22 mouse cellular contexts compared by ENCODE assay signal in the genomic region with DNA sequence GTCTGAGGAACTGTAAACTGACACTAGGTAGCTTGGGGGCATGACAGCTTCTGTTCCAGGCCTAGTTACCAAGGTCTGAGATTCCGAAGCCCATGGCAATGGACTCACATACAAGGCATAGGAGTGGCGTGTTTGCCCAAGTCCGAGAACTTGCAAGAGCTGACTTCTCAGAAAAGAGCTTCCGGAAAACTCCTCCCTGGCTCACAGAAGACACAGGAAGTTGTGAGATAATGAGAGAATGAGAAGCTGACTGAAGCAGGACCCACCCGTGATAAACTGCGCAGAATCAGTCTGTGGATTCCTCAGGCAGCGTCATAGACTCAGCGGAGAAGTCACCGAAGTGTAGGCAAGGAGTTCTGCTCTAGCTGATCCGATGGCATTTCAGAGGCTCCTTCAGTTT.
DNase-seq lines count a peak whose midpoint lies in the region; ATAC-seq and TF ChIP-seq lines count a peak whose summit lies in the region.
"Had no signal": no experiment of that assay in that cellular context is flagged by ENCODE, and none has a peak within 500 bp of the region (broad histone marks: within the 10 kb centered on the region; RNA-seq: fewer than 3 reads in every experiment).

No protein-coding gene starts in this region.

- WGBS in liver, adult 2 months: 76% methylated on average over 10 of the region's 10 CpGs
- WGBS in liver, postnatal 0 days (ENCODE audit: insufficient replicate concordance): 68% methylated on average over 10 of the region's 10 CpGs
- WGBS in limb, embryonic 10.5 days: 90% methylated on average over 10 of the region's 10 CpGs

- no peak overlapping the region for H3K9ac ChIP-seq in liver, adult 2 months (ENCODE audit: low read depth, low read length)
- no peak overlapping the region for H3K9ac ChIP-seq in liver, postnatal 0 days (replicated peaks)
- H3K9ac ChIP-seq: forebrain, embryonic 13.5 days; heart, embryonic 13.5 days; hindbrain, embryonic 14.5 days; intestine, embryonic 15.5 days had no signal

- intact Hi-C loops in heart, postnatal 14 days (cut with DNase I): loop anchor here (10.0 kb wide), 2 partner anchors 142 to 818 kb away; no protein-coding TSS in a partner anchor

- H3K27ac ChIP-seq in liver, adult 2 months (replicated peaks; ENCODE audit: insufficient read depth, low read depth, low read length): no peak overlapping the region
- H3K27ac ChIP-seq in liver, postnatal 0 days (ENCODE audit: low read depth): no peak overlapping the region
- peak overlapping the region; percentile 14; the same call in 1 of the 2 replicates for H3K27ac ChIP-seq in limb, embryonic 10.5 days
- H3K27ac ChIP-seq: embryonic facial prominence, embryonic 10.5 days; forebrain, embryonic 13.5 days; gastrocnemius, adult 2 months; heart, embryonic 13.5 days; hindbrain, embryonic 10.5 days; hindbrain, embryonic 14.5 days; intestine, embryonic 15.5 days had no signal

- TF ChIP-seq EP300 in liver, postnatal 0 days (IDR thresholded peaks at IDR 0.05; ENCODE audit: low read depth): no peak

- H3K27me3 ChIP-seq in liver, adult 2 months (ENCODE audit: control insufficient read depth, insufficient read depth, low read length): no peaks in the 10 kb centered on the region
- H3K27me3 ChIP-seq in liver, postnatal 0 days (ENCODE audit: insufficient read depth, low read length): no peaks in the 10 kb centered on the region
- no peaks in the 10 kb centered on the region for H3K27me3 ChIP-seq in limb, embryonic 10.5 days (ENCODE audit: low read depth, poor library complexity, severe bottlenecking)
- H3K27me3 ChIP-seq: forebrain, embryonic 13.5 days; heart, embryonic 13.5 days; intestine, embryonic 15.5 days; Patski had no signal

- no peak for TF ChIP-seq POLR2A in liver, adult 2 months (IDR thresholded peaks at IDR 0.05; ENCODE audit: extremely low read depth, insufficient read depth, low read length)

- no peaks in the 10 kb centered on the region for H3K36me3 ChIP-seq in liver, adult 2 months (ENCODE audit: control insufficient read depth, insufficient read depth, low read length)
- no peaks in the 10 kb centered on the region for H3K36me3 ChIP-seq in liver, postnatal 0 days (replicated peaks; ENCODE audit: insufficient read depth, low read length)
- no peaks in the 10 kb centered on the region for H3K36me3 ChIP-seq in limb, embryonic 10.5 days
- H3K36me3 ChIP-seq: embryonic facial prominence, embryonic 10.5 days; heart, embryonic 13.5 days; hindbrain, embryonic 10.5 days; intestine, embryonic 15.5 days had no signal

- no peak overlapping the region for H3K4me3 ChIP-seq in liver, adult 2 months (ENCODE audit: insufficient read depth, low read depth, low read length)
- H3K4me3 ChIP-seq in liver, postnatal 0 days (ENCODE audit: low read depth, low read length): no peak overlapping the region
- H3K4me3 ChIP-seq in limb, embryonic 10.5 days: no peak overlapping the region
- H3K4me3 ChIP-seq: embryonic facial prominence, embryonic 10.5 days; forebrain, embryonic 13.5 days; gastrocnemius, adult 2 months; heart, embryonic 13.5 days; hindbrain, embryonic 10.5 days; intestine, embryonic 15.5 days had no signal

- H3K4me2 ChIP-seq in liver, postnatal 0 days (ENCODE audit: low read depth, low read length): no peak overlapping the region
- H3K4me2 ChIP-seq: forebrain, embryonic 13.5 days; heart, embryonic 13.5 days; hindbrain, embryonic 14.5 days; intestine, embryonic 15.5 days had no signal

- TF ChIP-seq CTCF in liver, adult 2 months (IDR thresholded peaks at IDR 0.05; ENCODE audit: low read depth, low read length): no peak
- TF ChIP-seq CTCF in liver, postnatal 0 days (IDR thresholded peaks at IDR 0.05; ENCODE audit: low read depth): no peak

- H3K79me2 ChIP-seq in liver, adult 2 months (ENCODE audit: control insufficient read depth, insufficient read depth, low read length): no peaks in the 10 kb centered on the region

- ATAC-seq in liver, postnatal 0 days: no peak
- ATAC-seq: CD4-positive, CD25-positive, alpha-beta regulatory T cell, adult 4 months; forebrain, embryonic 13.5 days; intestine, embryonic 15.5 days; Patski had no signal

- no peaks in the 10 kb centered on the region for H3K4me1 ChIP-seq in liver, adult 2 months (ENCODE audit: control insufficient read depth, insufficient read depth, low read length)
- H3K4me1 ChIP-seq in liver, postnatal 0 days (ENCODE audit: insufficient read depth): no peaks in the 10 kb centered on the region
- H3K4me1 ChIP-seq in limb, embryonic 10.5 days: peaks cover 25% of the 10 kb centered on the region

- H3K9me3 ChIP-seq in liver, postnatal 0 days (ENCODE audit: low read length): no peaks in the 10 kb centered on the region
- no peaks in the 10 kb centered on the region for H3K9me3 ChIP-seq in limb, embryonic 10.5 days (replicated peaks)
- H3K9me3 ChIP-seq: embryonic facial prominence, embryonic 10.5 days; forebrain, embryonic 13.5 days; heart, embryonic 13.5 days; hindbrain, embryonic 10.5 days; intestine, embryonic 15.5 days had no signal

- peak; percentile 86 for DNase-seq in heart, adult 11 months
- DNase-seq in heart, postnatal 14 days: no peak
- DNase-seq in liver, adult 2 months (ENCODE audit: extremely low read depth, low read depth, low spot score): peak; percentile 17
- no peak for DNase-seq in liver, postnatal 0 days
- DNase-seq in ES-CJ7 (ENCODE audit: low read depth, low spot score): peak; percentile 55
- no peak for DNase-seq in limb, embryonic 10.5 days (ENCODE audit: low spot score)
- no peak for DNase-seq in left cerebral cortex, adult 18-20 months (ENCODE audit: low spot score in 2 of 2)
- DNase-seq: adrenal gland, adult 8-10 months; adrenal gland, postnatal 36 days; B cell, adult 2 months; cerebellum, adult 2 months; cerebellum, postnatal 10 days; gastrocnemius, adult 2 months; gastrocnemius, postnatal 25 days had no signal

Comparison
In these comparisons a context has a peak if more than half of its experiments do, and no peak if none do; other contexts are left out.
1. DNase-seq: peak in heart, adult 11 months (single experiment), liver, adult 2 months (single experiment) and ES-CJ7 (single experiment); none in heart, postnatal 14 days (0 of 2), liver, postnatal 0 days (single experiment), limb, embryonic 10.5 days (single experiment) and left cerebral cortex, adult 18-20 months (0 of 2).